Mouse (Mus musculus): ENCODE measurements around the gene Cct5.

Cct5 gene

GRCm38 (mm10) chr15:31601646-31602374 is at the start of gene Cct5, which contains the start of gene Fam173b:
Gene Cct5 (minus strand): TSS chr15:31601804.
Gene Fam173b (plus strand): TSS chr15:31601852.
- DNase-seq (ENCODE audit: low read depth, low spot score), result peak; percentile 99

- DNase-seq (ENCODE audit: low read depth, low spot score), result no peak
These were observed 49.2 kb upstream of the Cct5 start for GRCm38 (mm10) chr15:31650821-31651220.

GRCm38 (mm10) chr15:31649691-31650090 is 48.1 kb upstream of the Cct5 start:
- no peak for DNase-seq (ENCODE audit: low read depth, low spot score)

GRCm38 (mm10) chr15:31647851-31648569 is 46.4 kb upstream of the Cct5 start:
- no peak for DNase-seq (ENCODE audit: low read depth, low spot score)

- DNase-seq (ENCODE audit: low read depth, low spot score), result no peak
These were observed 45.6 kb upstream of the Cct5 start for GRCm38 (mm10) chr15:31647225-31647624.

GRCm38 (mm10) chr15:31636091-31636595 is 34.5 kb upstream of the Cct5 start:
- DNase-seq (ENCODE audit: low read depth, low spot score), result no peak

GRCm38 (mm10) chr15:31634582-31634981 is 33.0 kb upstream of the Cct5 start:
- no peak for DNase-seq (ENCODE audit: low read depth, low spot score)

GRCm38 (mm10) chr15:31632478-31632877 is 30.9 kb upstream of the Cct5 start:
- DNase-seq (ENCODE audit: low read depth, low spot score), result no peak

- no peak for DNase-seq (ENCODE audit: low read depth, low spot score)
These were observed 29.8 kb upstream of the Cct5 start for GRCm38 (mm10) chr15:31631396-31631858.

- DNase-seq (ENCODE audit: low read depth, low spot score), result no peak
These were observed 28.0 kb upstream of the Cct5 start for GRCm38 (mm10) chr15:31629556-31629955.

- DNase-seq (ENCODE audit: low read depth, low spot score), result no peak
These were observed 26.6 kb upstream of the Cct5 start for GRCm38 (mm10) chr15:31628180-31628579.

- no peak for DNase-seq (ENCODE audit: low read depth, low spot score)
These were observed 25.9 kb upstream of the Cct5 start for GRCm38 (mm10) chr15:31627277-31628154.

GRCm38 (mm10) chr15:31619521-31619920 is 17.9 kb upstream of the Cct5 start:
- peak; percentile 42 for DNase-seq (ENCODE audit: low read depth, low spot score)

- DNase-seq (ENCODE audit: low read depth, low spot score), result peak; percentile 86
These were observed 15.7 kb upstream of the Cct5 start for GRCm38 (mm10) chr15:31617261-31617660.

- DNase-seq (ENCODE audit: low read depth, low spot score), result no peak
These were observed 13.1 kb upstream of the Cct5 start for GRCm38 (mm10) chr15:31614666-31615065.

GRCm38 (mm10) chr15:31613826-31614453 is 12.3 kb upstream of the Cct5 start:
- no peak for DNase-seq (ENCODE audit: low read depth, low spot score)

GRCm38 (mm10) chr15:31611976-31612375 is 10.4 kb upstream of the Cct5 start:
- no peak for DNase-seq (ENCODE audit: low read depth, low spot score)

- no peak for DNase-seq (ENCODE audit: low read depth, low spot score)
These were observed 9.4 kb upstream of the Cct5 start for GRCm38 (mm10) chr15:31611027-31611426.

GRCm38 (mm10) chr15:31606821-31607220 is 5.2 kb upstream of the Cct5 start:
- DNase-seq (ENCODE audit: low read depth, low spot score), result peak; percentile 55

GRCm38 (mm10) chr15:31603113-31603512 is 1.5 kb upstream of the Cct5 start:
- DNase-seq (ENCODE audit: low read depth, low spot score), result no peak

GRCm38 (mm10) chr15:31602426-31602825 is 822 bp upstream of the Cct5 start:
- DNase-seq (ENCODE audit: low read depth, low spot score), result peak; percentile 77

Measured in A20 (cell line).